Mouse (Mus musculus) mesoderm, embryonic 11.5 days (tissue): ENCODE data around the gene Erbb2.

Experiments used
- DNase-seq: peaks from one replicate; pipeline ENCODE4 v3.0.0-alpha.2; 2012; ENCODE audit warnings: low read depth, low spot score

Erbb2 gene

GRCm38 (mm10) chr11:98385638-98386585, 26.4 kb upstream of the Erbb2 start, which contains the start of gene Pnmt:
Gene Pnmt, plus strand, starts transcription at chr11:98386450.
- no peak for DNase-seq

GRCm38 (mm10) chr11:98386596-98386995, 25.7 kb upstream of the Erbb2 start:
- DNase-seq = no peak

DNA sequence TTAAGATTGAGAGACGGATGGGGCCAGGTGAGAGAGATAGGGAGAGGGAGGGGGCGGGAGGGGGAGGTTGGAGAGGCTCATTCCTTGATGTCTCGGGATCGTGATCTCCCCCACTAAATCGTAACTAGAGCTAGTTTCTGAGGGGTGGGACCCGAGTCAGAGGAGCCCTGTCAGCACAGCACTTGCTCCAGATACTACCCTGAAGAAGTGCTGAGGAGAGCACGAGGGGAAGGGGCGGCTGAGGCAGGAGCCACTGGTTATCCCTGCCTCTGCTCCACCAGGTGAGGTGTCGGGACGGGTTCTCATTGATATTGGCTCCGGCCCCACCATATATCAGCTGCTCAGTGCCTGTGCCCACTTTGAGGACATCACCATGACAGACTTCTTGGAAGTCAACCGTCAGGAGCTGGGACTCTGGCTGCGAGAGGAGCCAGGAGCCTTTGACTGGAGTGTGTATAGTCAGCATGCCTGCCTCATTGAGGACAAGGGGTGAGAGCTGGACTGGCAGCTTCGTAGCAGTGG, 25.2 kb upstream of the Erbb2 start:
- no peak for DNase-seq

DNA sequence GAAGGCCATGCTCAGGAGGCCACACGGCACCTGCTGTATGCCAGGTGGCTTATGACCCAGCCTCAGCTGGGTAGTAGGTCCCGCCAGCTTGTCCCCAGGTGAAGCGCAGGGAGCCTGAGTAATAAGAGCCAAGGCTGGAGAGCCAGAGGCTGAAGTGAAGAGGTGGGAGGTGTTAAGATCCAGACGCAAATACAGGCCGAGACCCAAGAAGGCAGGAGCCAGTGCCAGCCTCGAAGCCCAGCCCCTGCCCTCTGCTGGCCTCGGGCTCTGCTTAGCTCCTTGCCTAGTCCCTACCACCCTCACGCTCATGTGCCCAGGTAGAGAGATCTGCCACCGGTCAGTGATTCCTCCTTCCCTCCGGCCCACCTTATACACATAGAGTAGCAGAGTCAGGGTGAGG, 24.0 kb upstream of the Erbb2 start:
- DNase-seq = no peak

- no peak for DNase-seq
Measured at GRCm38 (mm10) chr11:98389221-98389780, 23.0 kb upstream of the Erbb2 start.

DNA sequence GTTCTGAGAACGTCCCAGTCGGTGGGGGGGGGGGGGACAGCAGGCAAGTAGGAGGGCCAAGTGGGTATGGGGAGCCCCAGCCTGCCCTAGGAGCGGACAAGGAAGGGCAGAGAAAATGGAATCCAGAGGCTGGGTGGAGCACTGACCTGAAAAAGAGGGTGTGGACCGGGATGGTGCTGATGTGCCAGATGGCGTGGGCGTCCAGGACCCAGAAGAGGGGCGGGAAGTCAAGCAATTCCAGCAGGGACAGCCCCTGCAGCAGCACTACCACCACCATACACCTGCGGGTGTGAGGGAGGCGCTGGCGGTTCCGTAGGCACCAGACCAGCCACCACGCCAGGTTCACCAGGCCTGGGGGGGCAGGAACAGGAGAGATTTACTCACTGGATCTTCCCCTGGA, 22.1 kb upstream of the Erbb2 start:
- DNase-seq = no peak

DNA sequence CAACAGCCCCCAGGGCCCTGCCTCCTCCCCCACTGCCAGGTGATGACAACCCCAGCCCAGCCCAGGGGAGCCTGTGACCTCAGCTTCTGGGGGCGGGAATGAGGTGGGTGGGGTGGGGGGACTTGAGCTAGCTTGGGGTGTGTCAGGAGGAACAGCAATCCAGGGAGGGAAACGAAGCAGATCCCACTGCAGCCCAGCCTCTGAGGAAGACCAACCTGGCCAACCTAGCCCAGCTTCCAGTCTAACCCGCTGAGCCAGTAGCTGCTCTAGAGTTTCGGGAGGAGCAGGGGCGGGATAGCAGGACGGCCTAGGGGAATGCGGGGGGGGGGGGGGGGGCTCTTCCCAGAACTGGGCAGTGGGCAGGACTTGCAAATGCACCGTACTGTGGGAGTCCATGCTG, 20.2 kb upstream of the Erbb2 start:
- no peak for DNase-seq

DNA sequence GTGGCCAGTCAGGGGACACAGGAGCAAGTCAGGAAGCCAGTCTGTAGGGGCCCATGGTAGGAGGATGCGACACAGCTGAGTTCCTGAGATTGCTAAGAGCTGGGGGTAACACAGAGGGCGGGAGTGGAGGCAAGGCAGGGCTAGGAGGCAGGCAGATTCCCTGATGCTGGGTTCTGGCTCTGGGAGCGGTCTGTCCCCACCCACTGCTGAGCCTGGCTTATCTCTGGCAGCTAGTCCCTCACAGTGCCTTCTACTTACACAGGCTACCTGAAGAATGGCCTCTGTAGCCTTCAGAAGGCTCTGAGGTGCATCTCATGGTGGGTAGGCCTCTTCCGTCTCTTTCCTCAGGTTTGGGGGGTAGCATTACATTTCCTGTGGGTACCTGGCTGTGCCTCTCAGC, 19.6 kb upstream of the Erbb2 start:
- no peak for DNase-seq

DNA sequence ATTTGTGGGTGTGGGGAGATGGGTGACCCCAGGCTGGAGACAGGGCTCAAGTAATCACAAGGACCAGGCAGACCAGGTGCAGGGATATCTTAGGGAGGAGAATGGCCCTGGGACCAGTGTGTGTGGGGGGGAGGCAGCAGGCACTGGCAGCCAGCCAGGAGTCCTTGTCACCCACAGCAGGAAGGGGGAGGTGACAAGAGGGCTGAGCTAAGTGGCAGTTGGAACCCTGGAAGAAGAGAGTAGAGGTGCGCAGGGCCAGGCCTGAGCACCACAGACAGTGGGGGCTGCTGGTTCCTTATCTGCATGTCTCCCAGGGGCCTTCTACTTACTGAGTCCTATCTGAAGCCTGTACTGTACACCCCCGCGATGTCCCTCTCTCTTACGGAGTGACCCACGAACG, 19.0 kb upstream of the Erbb2 start:
- DNase-seq = no peak

DNA sequence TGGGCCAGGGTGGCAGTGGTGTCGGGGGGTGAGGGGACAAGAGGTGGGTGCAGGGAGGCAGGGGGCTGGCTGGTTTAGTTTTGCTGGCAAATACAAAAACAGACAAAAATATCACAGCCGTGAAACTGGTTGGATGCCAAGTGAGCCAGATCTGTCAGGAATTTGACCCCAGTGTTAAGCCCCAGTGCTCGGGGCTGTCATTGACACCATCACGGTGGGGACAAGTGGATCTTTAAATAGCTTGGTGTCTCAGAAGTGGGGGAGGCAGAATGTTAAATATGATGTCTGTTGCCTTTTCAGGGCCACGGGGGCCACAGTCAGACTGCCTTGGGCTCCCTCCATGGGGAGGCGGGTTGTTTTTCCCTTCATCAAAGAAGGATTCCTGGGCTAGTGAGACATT, 18.0 kb upstream of the Erbb2 start:
- no peak for DNase-seq

GRCm38 (mm10) chr11:98395041-98395440, 17.2 kb upstream of the Erbb2 start:
- no peak for DNase-seq

DNA sequence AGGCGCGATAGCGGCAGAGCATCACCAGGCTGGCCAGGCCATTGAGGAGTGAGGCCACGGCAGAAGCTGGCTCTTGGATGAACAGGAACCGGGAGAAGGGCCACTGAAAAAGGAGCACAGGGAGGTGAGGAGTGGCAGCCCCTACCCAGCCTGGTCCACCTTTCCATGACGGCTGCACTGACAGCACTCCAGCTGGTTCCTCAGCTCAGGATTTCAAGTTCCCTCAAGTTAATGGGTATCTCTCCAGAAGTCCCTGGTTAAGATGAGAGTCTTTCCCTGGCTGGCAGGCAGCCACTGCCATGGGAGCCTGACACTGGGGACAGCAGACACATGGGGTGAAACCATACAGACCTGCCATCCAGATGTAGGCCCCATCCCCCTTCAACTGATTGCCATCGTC, 14.3 kb upstream of the Erbb2 start:
- DNase-seq = no peak

- peak; percentile 89 for DNase-seq
Measured at GRCm38 (mm10) chr11:98400161-98400726, 12.0 kb upstream of the Erbb2 start, which contains the start of gene Pgap3. Gene Pgap3, minus strand, starts transcription at chr11:98400490.

DNA sequence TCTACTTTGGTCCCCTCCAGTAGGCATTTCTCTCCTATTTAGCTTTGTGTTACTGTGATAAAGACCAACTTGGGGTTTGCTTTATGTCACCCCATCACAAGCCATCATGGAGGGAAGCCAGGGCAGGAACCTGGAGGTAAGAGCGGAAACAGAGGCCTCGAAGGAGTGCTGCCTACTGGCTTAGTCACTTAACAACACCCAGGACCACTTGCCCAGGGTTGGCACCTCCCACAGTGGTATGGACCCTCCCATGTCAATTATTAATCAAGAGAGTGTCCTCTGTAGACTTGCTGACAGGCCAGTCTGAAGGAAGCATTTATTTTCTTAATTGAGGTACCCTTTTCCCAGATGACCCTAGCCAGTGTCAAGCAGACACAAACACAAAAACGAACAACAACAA, 11.5 kb upstream of the Erbb2 start:
- no peak for DNase-seq

- DNase-seq = no peak
Measured at GRCm38 (mm10) chr11:98406621-98407020, 5.6 kb upstream of the Erbb2 start.

DNA sequence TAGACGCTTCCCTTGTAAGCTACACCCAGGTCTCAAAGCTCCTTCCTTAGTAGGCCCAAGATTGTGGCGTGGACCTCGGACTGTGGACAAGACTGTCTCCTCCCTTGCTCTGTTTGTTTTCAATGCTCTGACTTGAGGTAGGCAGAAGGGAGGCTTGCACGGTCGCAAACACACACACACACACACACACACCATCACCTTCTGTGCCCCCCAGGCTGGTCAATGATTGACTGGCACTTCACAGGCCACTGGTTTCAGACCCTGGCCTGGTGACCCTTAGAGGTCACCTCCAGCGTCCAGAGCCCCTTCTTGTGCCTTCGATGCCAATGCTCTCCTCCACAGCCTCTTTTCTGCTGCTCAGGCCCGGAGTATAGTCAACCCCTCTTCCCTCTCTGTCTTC, 3.4 kb upstream of the Erbb2 start:
- no peak for DNase-seq

GRCm38 (mm10) chr11:98409341-98409822, 2.9 kb upstream of the Erbb2 start:
- DNase-seq = peak; percentile 70

GRCm38 (mm10) chr11:98412797-98413301, 579 bp downstream of the Erbb2 start:
- peak; percentile 52 for DNase-seq

GRCm38 (mm10) chr11:98413731-98414130, 1.5 kb downstream of the Erbb2 start:
- DNase-seq = no peak

- DNase-seq = no peak
Measured at GRCm38 (mm10) chr11:98414162-98414561, 1.9 kb downstream of the Erbb2 start.

GRCm38 (mm10) chr11:98417074-98417473, 4.8 kb downstream of the Erbb2 start:
- DNase-seq = no peak

DNA sequence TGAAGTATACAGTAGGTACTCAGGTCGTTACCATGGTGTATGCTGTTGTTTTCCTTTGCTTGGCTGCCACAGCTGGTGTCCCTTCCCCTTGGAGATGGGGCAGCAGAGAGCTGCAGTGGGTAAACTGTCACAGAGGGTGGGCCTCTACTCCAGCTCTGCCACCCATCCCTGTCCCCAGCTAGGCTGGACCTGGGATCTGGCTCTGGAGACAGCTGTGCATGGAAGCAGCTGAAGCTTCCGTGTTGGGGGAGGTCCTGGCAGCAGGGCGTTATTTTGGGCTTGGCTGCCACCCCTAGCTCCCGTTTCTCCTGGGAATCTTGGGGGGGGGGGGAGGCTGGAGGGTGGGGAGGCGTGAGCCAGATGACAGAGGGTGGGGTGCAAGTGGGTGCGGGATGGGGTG, 6.0 kb downstream of the Erbb2 start:
- DNase-seq = no peak
